Comparison of ENCODE assay signal across 8 mouse cellular contexts in the genomic region with DNA sequence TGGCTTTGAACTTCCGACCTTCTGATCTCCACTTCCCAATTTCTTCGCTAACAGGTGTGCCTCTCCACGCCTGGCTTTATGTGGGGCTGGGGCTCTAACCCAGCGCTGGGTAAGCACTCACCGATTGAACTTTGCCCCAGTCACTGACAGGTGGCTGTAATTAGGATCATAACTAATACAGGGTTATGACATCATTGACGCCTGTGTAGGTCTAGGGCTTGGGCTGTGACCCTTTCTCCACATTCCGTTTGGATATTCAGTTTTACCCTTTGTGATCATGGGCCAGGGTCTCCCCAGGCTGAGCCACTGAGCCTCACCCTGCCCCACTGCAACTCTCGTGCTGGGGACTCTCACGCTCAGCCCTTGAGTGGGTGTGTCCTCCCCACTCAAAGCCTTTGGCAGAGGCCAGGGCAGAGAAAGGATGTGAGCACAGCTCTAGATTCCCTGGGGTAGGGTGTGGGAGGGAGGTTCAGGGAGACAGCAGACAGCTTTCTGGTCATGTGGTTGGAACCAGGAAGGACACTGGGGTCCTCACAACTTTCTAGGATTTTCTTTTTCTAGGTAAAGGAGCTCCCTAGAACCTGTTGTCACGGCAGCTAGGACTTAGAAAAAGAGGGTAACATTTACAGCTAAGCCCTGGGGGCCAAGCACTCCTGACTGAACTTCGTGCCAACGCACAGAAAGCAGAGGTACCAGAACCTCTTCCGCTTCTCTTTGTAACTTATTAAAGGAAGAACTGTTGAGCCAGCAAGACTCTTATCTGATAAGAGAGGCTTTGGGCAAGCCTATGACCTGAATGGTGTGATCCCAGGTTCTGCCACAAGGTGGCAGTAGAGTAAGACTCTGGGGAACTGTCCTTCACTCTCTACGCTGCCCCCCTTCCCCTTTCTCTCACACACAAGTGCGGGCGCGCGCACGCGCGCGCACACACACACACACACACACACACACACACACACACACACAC. TPM values are rescaled to one million over a fixed set of nuclear protein-coding genes. Genes with fewer than 3 reads are reported as not detected.
A peak's percentile ranks its signal among the peaks of the same experiment; 100 is the strongest.
DNase-seq lines count a peak whose midpoint lies in the region; ATAC-seq and TF ChIP-seq lines count a peak whose summit lies in the region.

No protein-coding gene starts in this region.

- H3K4me3 ChIP-seq in heart, embryonic 13.5 days = no peak overlapping the region
- no peak overlapping the region for H3K4me3 ChIP-seq in liver, embryonic 13.5 days (replicated peaks)
- no peak overlapping the region for H3K4me3 ChIP-seq in stomach, embryonic 15.5 days (replicated peaks)

- H3K36me3 ChIP-seq in heart, embryonic 13.5 days = no peaks in the 10 kb centered on the region
- no peaks in the 10 kb centered on the region for H3K36me3 ChIP-seq in liver, embryonic 13.5 days
- no peaks in the 10 kb centered on the region for H3K36me3 ChIP-seq in stomach, embryonic 15.5 days

- H3K9ac ChIP-seq in heart, embryonic 13.5 days = peak overlapping the region; percentile 41; the same call in 1 of the 2 replicates
- no peak overlapping the region for H3K9ac ChIP-seq in liver, embryonic 13.5 days
- no peak overlapping the region for H3K9ac ChIP-seq in stomach, embryonic 15.5 days

- H3K27ac ChIP-seq in heart, embryonic 13.5 days (replicated peaks) = no peak overlapping the region
- H3K27ac ChIP-seq in liver, embryonic 13.5 days = no peak overlapping the region
- peak overlapping the region; percentile 26; the same call in 1 of the 2 replicates for H3K27ac ChIP-seq in stomach, embryonic 15.5 days

- peak; percentile 87 for TF ChIP-seq CTCF in brain, embryonic 14.5 days (IDR thresholded peaks at IDR 0.05; ENCODE audit: borderline replicate concordance, extremely low read depth, insufficient read depth, insufficient read length)

- DNase-seq in CD4-positive helper T cell, adult 2 months (ENCODE audit: low read depth, low spot score) = peak; percentile 88
- DNase-seq in brain, embryonic 14.5 days (ENCODE audit: low read depth) = peak; percentile 84
- peak; percentile 93 for DNase-seq in kidney, postnatal 10 days
- peak; percentile 71 for DNase-seq in liver, embryonic 13.5 days
- peak; percentile 91 for DNase-seq in neural tube, embryonic 10.5 days (ENCODE audit: extremely low spot score, low spot score)

- peak overlapping the region; percentile 54 for H3K4me2 ChIP-seq in heart, embryonic 13.5 days
- peak overlapping the region; percentile 23; the same call in 1 of the 2 replicates for H3K4me2 ChIP-seq in liver, embryonic 13.5 days
- H3K4me2 ChIP-seq in stomach, embryonic 15.5 days = peak overlapping the region; percentile 42; the same call in 1 of the 2 replicates

- TF ChIP-seq POLR2A in brain, embryonic 14.5 days (IDR thresholded peaks at IDR 0.05; ENCODE audit: borderline replicate concordance, extremely low read depth, insufficient read depth, insufficient read length, poor library complexity, severe bottlenecking) = no peak

- peak; percentile 87 for ATAC-seq in erythroid progenitor cell, adult 5-6 weeks (replicated peaks; ENCODE audit: low FRiP score, poor library complexity, severe bottlenecking)
- no peak for ATAC-seq in heart, embryonic 13.5 days (ENCODE audit: extremely low read depth, insufficient number of reproducible peaks, low FRiP score, low TSS enrichment)
- ATAC-seq in liver, embryonic 13.5 days (ENCODE audit: low read depth) = peak; percentile 52
- peak; percentile 41; the same call in 1 of the 2 replicates for ATAC-seq in stomach, embryonic 15.5 days (ENCODE audit: insufficient read depth, low FRiP score, low read depth)

- peaks cover 18% of the 10 kb centered on the region for H3K4me1 ChIP-seq in heart, embryonic 13.5 days
- peaks cover 15% of the 10 kb centered on the region for H3K4me1 ChIP-seq in liver, embryonic 13.5 days (replicated peaks)
- peaks cover 11% of the 10 kb centered on the region for H3K4me1 ChIP-seq in stomach, embryonic 15.5 days

- H3K27me3 ChIP-seq in heart, embryonic 13.5 days (replicated peaks) = 0 out of 2 replicates have a peak, but pooled peaks cover 5% of the 10 kb centered on the region
- H3K27me3 ChIP-seq in liver, embryonic 13.5 days = no peaks in the 10 kb centered on the region
- no peaks in the 10 kb centered on the region for H3K27me3 ChIP-seq in stomach, embryonic 15.5 days (replicated peaks)

- WGBS in heart, embryonic 13.5 days = 35% methylated on average over 22 of the region's 22 CpGs
- 37% methylated on average over 18 of the region's 22 CpGs for WGBS in liver, embryonic 13.5 days (ENCODE audit: insufficient replicate concordance)
- 28% methylated on average over 22 of the region's 22 CpGs for WGBS in stomach, embryonic 15.5 days

- no peaks in the 10 kb centered on the region for H3K9me3 ChIP-seq in heart, embryonic 13.5 days
- no peaks in the 10 kb centered on the region for H3K9me3 ChIP-seq in liver, embryonic 13.5 days (replicated peaks)
- no peaks in the 10 kb centered on the region for H3K9me3 ChIP-seq in stomach, embryonic 15.5 days

RNA-seq across cellular contexts. Expression of a gene that starts 34.3 kb away (rescaled TPM):
- 20.5 and 26.7 TPM in 2 replicates for polyA plus RNA-seq in brain, embryonic 14.5 days (2012; rRNA removed)
- total RNA-seq in erythroid progenitor cell, adult 5-6 weeks (2015; ENCODE audit: low replicate concordance) = 44.3 and 52.8 TPM in 2 replicates
- total RNA-seq in erythroid progenitor cell, adult 5-6 weeks (2017; ENCODE audit: low replicate concordance) = 18.5 and 52.9 TPM in 2 replicates
- polyA plus RNA-seq in heart, embryonic 13.5 days (2015; fragmentation: Nextera tagmentation; extraction: Ambion mirVana) = 44.6 and 45.6 TPM in 2 replicates
- polyA plus RNA-seq in liver, embryonic 13.5 days (2015; fragmentation: Nextera tagmentation; extraction: Ambion mirVana) = 58.1 and 65.6 TPM in 2 replicates
- 53.8 and 57.0 TPM in 2 replicates for polyA plus RNA-seq in stomach, embryonic 15.5 days (2015; fragmentation: Nextera tagmentation; extraction: Ambion mirVana)
